ENCODE assay signal across 19 mouse cellular contexts in the genomic region with DNA sequence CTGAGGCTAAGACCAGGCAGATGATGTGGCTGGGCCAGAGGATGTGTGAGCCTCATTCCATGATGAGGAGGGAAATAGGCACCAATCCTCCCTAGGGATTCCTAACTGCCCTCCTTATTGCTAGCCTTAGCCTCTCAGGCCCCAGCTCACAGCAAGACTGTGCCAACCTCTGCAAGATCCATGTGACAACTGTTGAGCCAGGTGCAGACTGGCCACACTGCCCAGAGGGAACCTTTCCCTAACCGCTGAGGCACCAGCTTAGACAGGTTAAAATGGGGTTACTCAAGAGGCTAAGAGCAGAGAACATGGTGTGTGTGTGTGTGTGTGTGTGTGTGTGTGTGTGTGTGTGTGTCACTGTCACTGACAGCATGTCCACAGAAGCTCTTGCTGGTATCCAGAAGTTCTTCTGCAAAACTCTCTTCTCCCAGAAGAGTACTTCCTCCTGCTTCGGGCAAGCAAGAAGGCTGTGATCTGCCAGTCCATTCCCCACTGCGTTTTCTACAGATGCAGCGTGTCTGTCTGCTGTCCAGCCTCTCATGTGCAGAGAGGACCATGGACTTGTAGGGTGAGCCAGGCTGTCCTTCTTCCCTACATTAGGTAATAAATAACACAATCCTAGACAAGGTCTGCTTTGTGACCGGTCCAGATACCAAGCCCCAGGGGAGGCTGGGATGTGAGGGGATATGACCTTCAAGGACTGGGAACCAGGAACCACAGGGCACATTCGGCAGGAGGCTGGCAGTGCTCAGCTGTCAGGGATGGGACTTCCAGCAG. TPM values are rescaled to one million over a fixed set of nuclear protein-coding genes. Genes with fewer than 3 reads are reported as not detected.
DNase-seq lines count a peak whose midpoint lies in the region; ATAC-seq lines count a peak whose summit lies in the region.
"Had no signal": no experiment of that assay in that cellular context is flagged by ENCODE, and none has a peak within 500 bp of the region (broad histone marks: within the 10 kb centered on the region; RNA-seq: fewer than 3 reads in every experiment).

No protein-coding gene starts in this region.

- no peak overlapping the region for H3K4me2 ChIP-seq in intestine, embryonic 16.5 days (ENCODE audit: low read depth, low read length)
- H3K4me2 ChIP-seq: embryonic facial prominence, embryonic 12.5 days; limb, embryonic 12.5 days; liver, embryonic 13.5 days; neural tube, embryonic 15.5 days had no signal

- H3K27ac ChIP-seq in heart, embryonic 10.5 days, result 0 out of 2 replicates have a peak overlapping the region, but pooled peaks have one; percentile 37
- no peak overlapping the region for H3K27ac ChIP-seq in intestine, embryonic 16.5 days (ENCODE audit: low read length)
- H3K27ac ChIP-seq: embryonic facial prominence, embryonic 12.5 days; limb, embryonic 12.5 days; liver, embryonic 13.5 days; neural tube, embryonic 15.5 days had no signal

- no peak for DNase-seq in heart, embryonic 10.5 days (ENCODE audit: low spot score)
- no peak for DNase-seq in heart, postnatal 4 days
- peak; percentile 78 to 89 for DNase-seq in kidney, adult 8-10 months
- DNase-seq in kidney, postnatal 25 days, result peak; percentile 68 to 90
- no peak for DNase-seq in testis, postnatal 10 days (ENCODE audit: low spot score)
- no peak for DNase-seq in gastrocnemius, adult 8-10 months (ENCODE audit: low spot score in 2 of 2)
- DNase-seq: cerebellum, adult 18-20 months; cerebellum, postnatal 36 days; forebrain, postnatal 0 days; heart, postnatal 36 days; layer of hippocampus, adult 9-11 months; liver, embryonic 13.5 days; midbrain, embryonic 14.5 days; thymus, postnatal 4 days had no signal

- no peak overlapping the region for H3K9ac ChIP-seq in intestine, embryonic 16.5 days (ENCODE audit: low read depth, low read length)
- H3K9ac ChIP-seq: embryonic facial prominence, embryonic 12.5 days; forebrain, postnatal 0 days; limb, embryonic 12.5 days; liver, embryonic 13.5 days; neural tube, embryonic 15.5 days had no signal

- no peaks in the 10 kb centered on the region for H3K36me3 ChIP-seq in heart, embryonic 10.5 days
- no peaks in the 10 kb centered on the region for H3K36me3 ChIP-seq in intestine, embryonic 16.5 days (ENCODE audit: control insufficient read depth, insufficient read depth, low read length)
- H3K36me3 ChIP-seq: embryonic facial prominence, embryonic 12.5 days; limb, embryonic 12.5 days; liver, embryonic 13.5 days; neural tube, embryonic 15.5 days had no signal

- H3K4me1 ChIP-seq in heart, embryonic 10.5 days, result peaks cover 33% of the 10 kb centered on the region
- H3K4me1 ChIP-seq in intestine, embryonic 16.5 days (ENCODE audit: control insufficient read depth, insufficient read depth, low read length), result peaks cover 12% of the 10 kb centered on the region; the same call in 1 of the 2 replicates

- 52% methylated on average over 6 of the region's 6 CpGs for WGBS in heart, embryonic 10.5 days
- 27% methylated on average over 6 of the region's 6 CpGs for WGBS in intestine, embryonic 16.5 days

- ATAC-seq in intestine, embryonic 16.5 days, result 0 out of 2 replicates have a peak, but pooled peaks have one; percentile 19
- ATAC-seq: forebrain, postnatal 0 days had no signal

- H3K9me3 ChIP-seq in heart, embryonic 10.5 days, result no peaks in the 10 kb centered on the region
- H3K9me3 ChIP-seq in intestine, embryonic 16.5 days (ENCODE audit: control insufficient read depth, low read length), result no peaks in the 10 kb centered on the region
- H3K9me3 ChIP-seq: embryonic facial prominence, embryonic 12.5 days; limb, embryonic 12.5 days; liver, embryonic 13.5 days; neural tube, embryonic 15.5 days had no signal

- no peak overlapping the region for H3K4me3 ChIP-seq in heart, embryonic 10.5 days
- H3K4me3 ChIP-seq in intestine, embryonic 16.5 days (ENCODE audit: low read length), result no peak overlapping the region
- H3K4me3 ChIP-seq: embryonic facial prominence, embryonic 12.5 days; limb, embryonic 12.5 days; liver, embryonic 13.5 days; myocyte; neural tube, embryonic 15.5 days had no signal

- no peaks in the 10 kb centered on the region for H3K27me3 ChIP-seq in heart, embryonic 10.5 days (ENCODE audit: insufficient read depth, poor library complexity, severe bottlenecking)
- H3K27me3 ChIP-seq in intestine, embryonic 16.5 days (replicated peaks; ENCODE audit: control insufficient read depth, insufficient read depth, low read length), result no peaks in the 10 kb centered on the region
- H3K27me3 ChIP-seq: embryonic facial prominence, embryonic 12.5 days; limb, embryonic 12.5 days; liver, embryonic 13.5 days; neural tube, embryonic 15.5 days had no signal

RNA-seq across cellular contexts. Expression of gene Sema4d, which starts 24.8 kb away (rescaled TPM):
- 8.7 and 13.1 TPM in 2 replicates for polyA plus RNA-seq in heart, embryonic 10.5 days (2016; fragmentation: Nextera tagmentation; extraction: Ambion mirVana)
- total RNA-seq in heart, postnatal 4 days (2021), result 10 to 100 TPM; 54.7 to 61.4 TPM
- polyA plus RNA-seq in intestine, embryonic 16.5 days (2015; fragmentation: Nextera tagmentation; extraction: Ambion mirVana), result 5.7 and 5.9 TPM in 2 replicates
- 100 to 1,000 TPM; 127 to 151 (median 139) TPM for total RNA-seq in gastrocnemius, adult 8-10 months (2022)

RNA-seq across cellular contexts. Expression of gene Gadd45g, which starts 28.1 kb away (rescaled TPM):
- 53.3 and 61.0 TPM in 2 replicates for polyA plus RNA-seq in heart, embryonic 10.5 days (2016; fragmentation: Nextera tagmentation; extraction: Ambion mirVana)
- 10 to 100 TPM; 23.8 to 29.4 TPM for total RNA-seq in heart, postnatal 4 days (2021)
- polyA plus RNA-seq in intestine, embryonic 16.5 days (2015; fragmentation: Nextera tagmentation; extraction: Ambion mirVana), result 36.4 and 40.8 TPM in 2 replicates
- 10 to 100 TPM; 18.1 to 74.5 (median 34.4) TPM for total RNA-seq in gastrocnemius, adult 8-10 months (2022)

Comparison
In these comparisons a context has a peak if more than half of its experiments do, and no peak if none do; other contexts are left out.
1. DNase-seq: peak in kidney, adult 8-10 months (2 of 2) and kidney, postnatal 25 days (2 of 2); none in heart, embryonic 10.5 days (single experiment), heart, postnatal 4 days (single experiment), testis, postnatal 10 days (single experiment) and gastrocnemius, adult 8-10 months (0 of 2).